Mouse (Mus musculus): ENCODE results near the gene Fbxw5. TPM values are rescaled to one million over a fixed set of nuclear protein-coding genes. Genes with fewer than 3 reads are reported as not detected.

The Fbxw5 gene
- 51.1 and 56.4 TPM in 2 replicates for polyA plus RNA-seq (2014; fragmentation: Nextera tagmentation; extraction: Ambion mirVana)

DNA sequence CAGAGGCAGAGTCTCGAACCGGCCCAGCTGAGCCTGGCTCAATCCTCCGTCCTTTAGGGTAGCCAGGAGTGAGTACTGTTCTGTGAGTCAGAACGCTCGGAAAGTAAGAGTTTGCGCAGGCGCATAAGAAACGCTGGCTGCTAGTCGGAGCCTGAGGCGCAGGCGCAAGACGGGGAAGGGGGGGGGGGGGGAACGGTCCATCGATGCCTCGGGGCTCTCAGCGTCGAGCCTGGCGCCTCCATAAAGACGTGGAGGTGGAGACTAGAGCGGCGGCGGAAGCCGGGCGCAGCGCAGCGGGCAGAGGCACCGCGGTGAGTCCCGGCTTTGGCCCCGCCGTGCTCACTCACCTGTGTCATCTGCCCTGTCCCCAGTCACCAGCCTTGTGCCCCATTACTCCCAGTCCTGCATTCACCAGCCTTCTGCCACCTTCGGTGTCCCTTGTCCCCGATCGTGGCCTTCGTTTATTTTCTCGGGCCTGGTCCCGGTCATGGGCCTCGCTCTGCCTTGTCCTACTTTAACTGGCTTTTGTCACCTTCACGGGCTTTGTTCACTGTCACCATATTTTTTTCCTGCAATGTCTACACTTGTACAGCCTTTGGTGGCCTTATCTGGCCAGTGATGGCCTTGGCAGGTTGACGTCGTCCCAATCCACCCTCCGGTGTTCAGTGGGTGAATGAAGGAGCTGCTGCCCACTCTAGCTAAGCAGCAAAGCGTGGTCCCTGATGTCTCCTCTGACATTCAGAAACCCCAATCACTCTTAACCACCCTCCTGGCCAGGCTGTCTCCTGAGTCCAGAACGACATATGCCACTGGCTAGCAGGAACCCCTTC is at the start of gene Fbxw5:
TSS of gene Fbxw5 (plus strand) at position 175 of the 830 bp plus-strand sequence.
- Histone ChIP-seq H3K4me1 (ENCODE audit: control insufficient read depth, insufficient read depth, low read length) (peaks cover 5% of the 10 kb centered on the region), H3K27ac (replicated peaks; ENCODE audit: low read depth, low read length) (peak within 1 kb of the TSS; percentile 35; the same call in 1 of the 2 replicates), H3K27me3 (ENCODE audit: control insufficient read depth, insufficient read depth, low read length) (no peaks in the 10 kb centered on the region), H3K4me2 (ENCODE audit: low read depth, low read length) (peak within 1 kb of the TSS; percentile 69), H3K36me3 (replicated peaks; ENCODE audit: control insufficient read depth, insufficient read depth, low read depth, low read length) (no peaks in the 10 kb centered on the region; the same call in 1 of the 2 replicates), H3K4me3 (ENCODE audit: low read depth, low read length) (peak within 1 kb of the TSS; percentile 89), H3K9ac (replicated peaks; ENCODE audit: low read length) (peak within 1 kb of the TSS; percentile 94), H3K9me3 (replicated peaks; ENCODE audit: control insufficient read depth, low read length) (no peaks in the 10 kb centered on the region)
- peak; percentile 78 for ATAC-seq (replicated peaks; ENCODE audit: insufficient number of reproducible peaks, low FRiP score, low TSS enrichment, low read depth)
- DNase-seq (ENCODE audit: low spot score) = peak; percentile 97
- WGBS = 2% methylated on average over 36 of the region's 44 CpGs

DNA sequence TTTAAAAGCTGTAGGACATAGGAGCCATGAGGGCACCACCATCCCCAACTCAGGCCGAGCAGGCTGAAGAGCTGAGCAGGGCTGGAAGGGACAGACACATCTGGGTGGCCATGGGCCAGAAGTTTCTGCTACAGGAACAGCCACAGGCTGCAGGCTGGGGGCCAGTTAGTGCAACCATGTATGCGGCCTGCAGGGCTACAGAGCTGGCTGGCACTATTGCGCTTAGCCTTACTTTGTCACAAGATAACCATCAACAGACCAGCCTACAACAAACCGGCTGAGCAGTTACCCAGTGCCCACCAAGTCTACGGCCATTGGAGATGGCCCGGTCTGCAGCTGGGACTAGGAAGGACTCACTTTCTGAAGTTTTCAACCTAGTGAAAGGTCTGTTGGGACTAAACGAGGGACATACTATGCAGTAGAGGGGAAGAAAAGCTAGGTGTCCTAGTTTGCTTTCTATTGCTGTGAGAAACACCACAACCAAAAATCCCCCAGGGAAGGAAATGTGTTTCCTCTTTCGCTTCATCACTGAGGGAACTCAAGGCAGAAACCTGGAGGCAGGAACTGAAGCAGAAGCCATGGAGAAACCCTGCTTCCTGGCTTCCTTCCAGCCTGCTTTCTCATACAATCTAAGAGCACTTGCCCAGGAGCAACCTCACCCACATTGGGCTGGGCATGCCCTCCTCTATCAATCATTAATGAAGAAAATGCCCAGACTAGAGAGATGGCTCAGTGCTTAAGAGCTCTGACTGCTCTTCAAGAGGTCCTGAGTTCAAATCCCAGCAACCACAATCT is 49.5 kb upstream of the Fbxw5 start:
- no peak overlapping the region for H3K4me2 ChIP-seq (ENCODE audit: low read depth, low read length)

DNA sequence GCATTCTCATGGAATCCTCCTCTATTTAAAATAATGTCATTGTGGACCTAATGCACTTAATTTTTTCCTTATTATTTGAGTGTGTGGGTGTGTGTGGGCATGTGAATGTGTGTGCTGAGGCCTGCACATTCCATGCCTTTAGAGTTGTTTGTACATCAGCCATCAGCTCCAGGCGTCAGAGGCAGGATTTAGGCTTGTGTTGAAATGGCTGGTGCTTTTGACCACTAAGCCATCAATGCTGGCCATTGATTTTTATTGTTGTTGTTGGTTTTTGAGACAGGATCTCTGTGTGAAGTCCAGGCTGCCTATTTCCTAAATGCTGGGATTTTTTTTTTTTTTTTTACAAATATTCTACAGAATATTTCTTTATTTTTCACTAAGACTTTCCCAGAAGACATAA is 47.6 kb upstream of the Fbxw5 start:
- no peak for DNase-seq (ENCODE audit: low spot score)

More for the DNA sequence above, 49.5 kb upstream of the Fbxw5 start:
- DNase-seq (ENCODE audit: low spot score) = no peak
- no peak for ATAC-seq (replicated peaks; ENCODE audit: insufficient number of reproducible peaks, low FRiP score, low TSS enrichment, low read depth)
- no peak overlapping the region for H3K4me3 ChIP-seq (ENCODE audit: low read depth, low read length)
- no peaks in the 10 kb centered on the region for H3K36me3 ChIP-seq (replicated peaks; ENCODE audit: control insufficient read depth, insufficient read depth, low read depth, low read length)
- no peak overlapping the region for H3K27ac ChIP-seq (replicated peaks; ENCODE audit: low read depth, low read length)
- no peaks in the 10 kb centered on the region for H3K27me3 ChIP-seq (ENCODE audit: control insufficient read depth, insufficient read depth, low read length)
- H3K4me1 ChIP-seq (ENCODE audit: control insufficient read depth, insufficient read depth, low read length) = no peaks in the 10 kb centered on the region
- no peak overlapping the region for H3K9ac ChIP-seq (replicated peaks; ENCODE audit: low read length)
- WGBS = 84% methylated on average over 8 of the region's 8 CpGs
- no peaks in the 10 kb centered on the region for H3K9me3 ChIP-seq (replicated peaks; ENCODE audit: control insufficient read depth, low read length)

DNA sequence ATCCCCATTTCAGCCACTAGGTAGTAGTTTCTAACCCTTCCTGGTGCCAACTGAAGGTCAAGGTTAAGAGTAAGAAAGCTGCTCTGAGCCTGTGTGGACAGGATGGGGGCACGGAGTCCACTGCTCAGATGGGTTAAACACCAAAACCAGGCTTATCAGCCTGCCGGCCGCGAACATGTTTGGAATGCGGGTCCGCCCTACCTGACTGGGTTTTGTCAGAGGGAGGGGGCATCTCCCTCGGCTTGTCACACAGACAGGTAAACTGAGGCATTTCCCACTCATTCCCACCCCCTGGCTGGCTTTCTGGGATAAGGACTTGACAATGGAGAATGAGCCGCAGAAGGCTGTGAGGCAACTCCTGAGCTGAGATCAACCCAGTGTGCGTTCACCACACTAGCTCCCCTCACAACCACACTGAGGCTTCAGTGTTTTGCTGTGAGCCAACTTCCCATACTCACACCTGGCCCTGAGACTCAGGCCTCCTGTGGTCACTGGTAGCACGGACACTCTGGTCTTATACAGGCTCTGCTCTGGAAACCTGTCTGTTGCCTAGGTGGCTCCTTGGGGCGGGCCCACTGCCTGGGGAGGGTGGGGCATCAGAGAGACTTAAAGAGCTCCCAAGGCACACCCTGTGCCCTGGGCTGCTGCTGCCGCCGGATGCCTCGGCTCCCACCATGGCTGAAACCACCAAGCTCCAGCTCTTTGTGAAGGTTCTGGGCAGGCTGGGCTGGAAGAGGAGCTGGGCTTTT is 44.2 kb upstream of the Fbxw5 start, which contains the start of gene Clic3:
TSS of gene Clic3 (plus strand) at position 634 of the 749 bp plus-strand sequence.
- Histone ChIP-seq H3K36me3 (replicated peaks; ENCODE audit: control insufficient read depth, insufficient read depth, low read depth, low read length) (no peaks in the 10 kb centered on the region; the same call in 1 of the 2 replicates), H3K4me1 (ENCODE audit: control insufficient read depth, insufficient read depth, low read length) (no peaks in the 10 kb centered on the region), H3K9ac (replicated peaks; ENCODE audit: low read length) (no peak within 1 kb of the TSS), H3K27me3 (ENCODE audit: control insufficient read depth, insufficient read depth, low read length) (no peaks in the 10 kb centered on the region), H3K4me3 (ENCODE audit: low read depth, low read length) (no peak within 1 kb of the TSS), H3K9me3 (replicated peaks; ENCODE audit: control insufficient read depth, low read length) (no peaks in the 10 kb centered on the region), H3K27ac (replicated peaks; ENCODE audit: low read depth, low read length) (no peak within 1 kb of the TSS), H3K4me2 (ENCODE audit: low read depth, low read length) (no peak within 1 kb of the TSS)
- no peak for DNase-seq (ENCODE audit: low spot score)
- 65% methylated on average over 14 of the region's 14 CpGs for WGBS
- ATAC-seq (replicated peaks; ENCODE audit: insufficient number of reproducible peaks, low FRiP score, low TSS enrichment, low read depth) = no peak

More for the DNA sequence above, 47.6 kb upstream of the Fbxw5 start:
- Histone ChIP-seq H3K4me2 (ENCODE audit: low read depth, low read length) (no peak overlapping the region), H3K27ac (replicated peaks; ENCODE audit: low read depth, low read length) (no peak overlapping the region), H3K27me3 (ENCODE audit: control insufficient read depth, insufficient read depth, low read length) (no peaks in the 10 kb centered on the region), H3K9me3 (replicated peaks; ENCODE audit: control insufficient read depth, low read length) (no peaks in the 10 kb centered on the region), H3K9ac (replicated peaks; ENCODE audit: low read length) (no peak overlapping the region), H3K4me1 (ENCODE audit: control insufficient read depth, insufficient read depth, low read length) (no peaks in the 10 kb centered on the region), H3K36me3 (replicated peaks; ENCODE audit: control insufficient read depth, insufficient read depth, low read depth, low read length) (no peaks in the 10 kb centered on the region), H3K4me3 (ENCODE audit: low read depth, low read length) (no peak overlapping the region)
- 55% methylated on average over 1 of the region's 1 CpGs for WGBS
- no peak for ATAC-seq (replicated peaks; ENCODE audit: insufficient number of reproducible peaks, low FRiP score, low TSS enrichment, low read depth)

DNA sequence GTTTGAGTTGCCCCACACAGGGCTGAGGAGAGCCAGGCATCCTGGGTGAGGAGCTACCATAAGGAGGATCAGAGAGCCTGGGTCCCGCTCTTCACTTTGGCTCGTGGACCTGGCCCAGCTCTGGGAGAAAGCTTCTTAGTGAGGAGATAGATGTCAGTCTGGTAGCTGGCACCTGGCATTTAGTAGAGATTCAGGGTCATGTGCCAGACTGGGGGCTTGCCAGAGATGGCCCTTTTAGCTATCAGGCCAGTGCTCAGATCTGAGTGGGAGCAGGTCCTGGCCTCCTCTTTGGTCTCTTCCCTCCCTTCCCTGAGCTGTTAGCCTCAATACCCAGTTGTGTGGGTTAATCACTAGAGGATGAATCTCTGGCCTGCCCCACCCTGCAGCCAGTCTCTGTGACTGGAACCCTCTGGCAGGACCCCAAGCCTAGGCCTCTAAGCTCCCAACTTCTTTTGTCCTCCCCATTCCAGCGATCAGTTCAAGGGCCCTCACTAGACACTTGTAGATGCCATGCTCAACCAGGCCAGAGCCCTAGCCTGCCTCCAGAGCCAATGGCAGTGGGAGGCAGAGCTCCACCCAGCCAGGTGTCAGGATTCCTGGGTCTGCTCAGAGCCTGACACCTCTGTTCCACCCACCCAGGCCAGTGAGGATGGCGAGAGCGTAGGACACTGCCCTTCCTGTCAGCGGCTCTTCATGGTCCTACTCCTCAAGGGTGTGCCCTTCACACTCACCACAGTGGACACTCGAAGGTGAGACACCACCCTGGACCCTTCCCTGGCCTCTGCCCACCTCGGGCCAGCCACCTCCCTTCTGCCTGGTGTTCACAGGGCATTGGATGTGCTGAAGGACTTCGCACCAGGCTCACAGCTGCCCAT is 43.3 kb upstream of the Fbxw5 start:
- no peak overlapping the region for H3K27ac ChIP-seq (replicated peaks; ENCODE audit: low read depth, low read length)

DNA sequence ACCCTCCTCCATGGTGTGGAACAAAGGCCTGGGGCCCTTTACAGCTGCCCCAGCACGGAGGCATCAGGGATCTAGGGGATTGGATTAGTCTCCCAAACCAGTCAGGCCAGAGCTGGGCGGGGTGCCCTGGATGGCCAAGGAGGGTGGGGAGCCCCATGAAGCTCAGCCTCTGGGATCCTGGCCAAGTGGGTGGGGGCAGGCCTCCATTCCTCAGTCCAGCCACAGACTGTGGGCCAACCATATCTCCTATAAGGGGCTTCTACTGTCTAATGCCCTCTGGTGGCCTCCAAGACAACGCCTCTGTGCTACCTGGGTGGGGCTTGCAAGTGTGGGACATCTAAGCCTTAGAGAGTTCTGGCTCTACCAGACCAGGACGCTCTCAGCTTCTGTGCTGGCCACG is 41.6 kb upstream of the Fbxw5 start:
- no peak for ATAC-seq (replicated peaks; ENCODE audit: insufficient number of reproducible peaks, low FRiP score, low TSS enrichment, low read depth)
- H3K4me3 ChIP-seq (ENCODE audit: low read depth, low read length) = no peak overlapping the region
- no peaks in the 10 kb centered on the region; the same call in 1 of the 2 replicates for H3K36me3 ChIP-seq (replicated peaks; ENCODE audit: control insufficient read depth, insufficient read depth, low read depth, low read length)
- no peaks in the 10 kb centered on the region for H3K9me3 ChIP-seq (replicated peaks; ENCODE audit: control insufficient read depth, low read length)
- 84% methylated on average over 5 of the region's 5 CpGs for WGBS
- H3K27me3 ChIP-seq (ENCODE audit: control insufficient read depth, insufficient read depth, low read length) = no peaks in the 10 kb centered on the region
- DNase-seq (ENCODE audit: low spot score) = no peak
- H3K4me2 ChIP-seq (ENCODE audit: low read depth, low read length) = no peak overlapping the region
- no peak overlapping the region for H3K27ac ChIP-seq (replicated peaks; ENCODE audit: low read depth, low read length)
- no peak overlapping the region for H3K9ac ChIP-seq (replicated peaks; ENCODE audit: low read length)
- H3K4me1 ChIP-seq (ENCODE audit: control insufficient read depth, insufficient read depth, low read length) = no peaks in the 10 kb centered on the region

More for the DNA sequence above, 43.3 kb upstream of the Fbxw5 start:
- Histone ChIP-seq H3K36me3 (replicated peaks; ENCODE audit: control insufficient read depth, insufficient read depth, low read depth, low read length) (no peaks in the 10 kb centered on the region; the same call in 1 of the 2 replicates), H3K4me2 (ENCODE audit: low read depth, low read length) (no peak overlapping the region), H3K4me1 (ENCODE audit: control insufficient read depth, insufficient read depth, low read length) (no peaks in the 10 kb centered on the region), H3K9ac (replicated peaks; ENCODE audit: low read length) (no peak overlapping the region), H3K4me3 (ENCODE audit: low read depth, low read length) (no peak overlapping the region), H3K27me3 (ENCODE audit: control insufficient read depth, insufficient read depth, low read length) (no peaks in the 10 kb centered on the region), H3K9me3 (replicated peaks; ENCODE audit: control insufficient read depth, low read length) (no peaks in the 10 kb centered on the region)
- DNase-seq (ENCODE audit: low spot score) = no peak
- ATAC-seq (replicated peaks; ENCODE audit: insufficient number of reproducible peaks, low FRiP score, low TSS enrichment, low read depth) = no peak
- 86% methylated on average over 9 of the region's 9 CpGs for WGBS

DNA sequence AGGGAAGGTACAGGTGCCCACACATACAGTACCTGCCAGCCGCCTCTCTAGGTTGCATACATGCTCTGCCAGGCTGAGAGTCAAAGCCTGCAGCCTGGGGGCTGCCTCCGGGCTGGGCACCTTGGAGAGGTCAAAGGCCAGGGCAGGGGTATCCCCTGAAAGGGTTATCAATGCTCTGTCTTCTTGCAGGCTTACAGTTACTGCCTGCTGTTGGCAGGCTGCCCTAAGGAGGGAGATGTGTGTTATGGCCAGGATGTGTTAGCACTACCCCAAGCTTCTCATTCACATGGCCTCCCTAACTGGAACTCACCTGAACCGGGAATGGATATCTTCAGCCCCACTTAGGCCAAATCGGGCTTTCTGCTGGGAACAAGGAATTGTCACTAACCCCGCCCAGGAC is 40.4 kb upstream of the Fbxw5 start:
- DNase-seq (ENCODE audit: low spot score) = no peak
- peak overlapping the region; percentile 48 for H3K4me3 ChIP-seq (ENCODE audit: low read depth, low read length)
- H3K9ac ChIP-seq (replicated peaks; ENCODE audit: low read length) = peak overlapping the region; percentile 66
- WGBS = 35% methylated on average over 5 of the region's 5 CpGs
- no peaks in the 10 kb centered on the region; the same call in 1 of the 2 replicates for H3K36me3 ChIP-seq (replicated peaks; ENCODE audit: control insufficient read depth, insufficient read depth, low read depth, low read length)
- no peaks in the 10 kb centered on the region for H3K27me3 ChIP-seq (ENCODE audit: control insufficient read depth, insufficient read depth, low read length)
- H3K9me3 ChIP-seq (replicated peaks; ENCODE audit: control insufficient read depth, low read length) = no peaks in the 10 kb centered on the region
- H3K4me1 ChIP-seq (ENCODE audit: control insufficient read depth, insufficient read depth, low read length) = no peaks in the 10 kb centered on the region
- no peak overlapping the region for H3K27ac ChIP-seq (replicated peaks; ENCODE audit: low read depth, low read length)
- ATAC-seq (replicated peaks; ENCODE audit: insufficient number of reproducible peaks, low FRiP score, low TSS enrichment, low read depth) = 0 out of 2 replicates have a peak, but pooled peaks have one; percentile 2
- peak overlapping the region; percentile 67 for H3K4me2 ChIP-seq (ENCODE audit: low read depth, low read length)

All from embryonic facial prominence, embryonic 11.5 days (tissue).